Mouse (Mus musculus) kidney, postnatal 4 days (tissue): Measurements from ENCODE around the gene Hnrnph2.
A peak's percentile ranks its signal among the peaks of the same experiment; 100 is the strongest.

Experiments used
- DNase-seq, 2 experiments: peaks; one replicate each; pipeline ENCODE4 v3.0.0; 2021; ENCODE audit warnings: mixed read lengths in 2 of 2

The Hnrnph2 gene

GRCm38 (mm10) chrX:134600659-134601379 lies at the start of gene Hnrnph2, which contains the start of gene Gla:
TSS of gene Hnrnph2 (plus strand) at chrX:134601179.
TSS of gene Gla (minus strand) at chrX:134601125.
- DNase-seq: peak; percentile 90 to 92

- no peak for DNase-seq
These were observed 47.7 kb upstream of the Hnrnph2 start for GRCm38 (mm10) chrX:134553326-134553725.

- DNase-seq: no peak
These were observed 46.6 kb upstream of the Hnrnph2 start for GRCm38 (mm10) chrX:134554425-134554824.

GRCm38 (mm10) chrX:134564326-134564725 lies 36.7 kb upstream of the Hnrnph2 start:
- DNase-seq: no peak

- no peak for DNase-seq
These were observed 34.3 kb upstream of the Hnrnph2 start for GRCm38 (mm10) chrX:134566536-134567222.

GRCm38 (mm10) chrX:134577896-134578295 lies 23.1 kb upstream of the Hnrnph2 start:
- DNase-seq: no peak

- no peak for DNase-seq
These were observed 20.3 kb upstream of the Hnrnph2 start for GRCm38 (mm10) chrX:134580528-134581305.

GRCm38 (mm10) chrX:134582270-134582669 lies 18.7 kb upstream of the Hnrnph2 start:
- no peak for DNase-seq

- no peak for DNase-seq
These were observed 17.9 kb upstream of the Hnrnph2 start, which contains the start of gene Btk for GRCm38 (mm10) chrX:134582888-134583669. TSS of gene Btk (minus strand) at chrX:134583570.

GRCm38 (mm10) chrX:134585103-134586002 lies 15.6 kb upstream of the Hnrnph2 start, which contains the start of gene Rpl36a:
TSS of gene Rpl36a (plus strand) at chrX:134585654.
- peak; percentile 93 to 96 for DNase-seq

- no peak for DNase-seq
These were observed 14.5 kb upstream of the Hnrnph2 start for GRCm38 (mm10) chrX:134586447-134586846.

- no peak for DNase-seq
These were observed 12.7 kb upstream of the Hnrnph2 start for GRCm38 (mm10) chrX:134588261-134588660.

GRCm38 (mm10) chrX:134588997-134589396 lies 12.0 kb upstream of the Hnrnph2 start:
- no peak for DNase-seq

GRCm38 (mm10) chrX:134589836-134590235 lies 11.1 kb upstream of the Hnrnph2 start:
- no peak for DNase-seq

- DNase-seq: no peak
These were observed 935 bp upstream of the Hnrnph2 start for GRCm38 (mm10) chrX:134599922-134600565.

GRCm38 (mm10) chrX:134601380-134602120 lies 571 bp downstream of the Hnrnph2 start:
- no peak for DNase-seq

GRCm38 (mm10) chrX:134609472-134609871 lies 8.5 kb downstream of the Hnrnph2 start:
- peak; percentile 8 to 19 for DNase-seq

GRCm38 (mm10) chrX:134610984-134611383 lies 10.0 kb downstream of the Hnrnph2 start:
- DNase-seq: no peak

GRCm38 (mm10) chrX:134612285-134612959 lies 11.4 kb downstream of the Hnrnph2 start:
- peak; percentile 70 to 82 for DNase-seq
